Mouse (Mus musculus) spleen, adult 2 months (tissue): Measurements from ENCODE around the gene Brdt. TPM values are rescaled to one million over a fixed set of nuclear protein-coding genes. Genes with fewer than 3 reads are reported as not detected.

Source experiments
- DNase-seq, 2 experiments: peaks; one replicate each; pipeline versions ENCODE4 v3.0.0 to v3.0.0-alpha.2; 2012 to 2021; ENCODE audit warnings: low spot score in 2 of 2, low read depth in 1 of 2
- H3K27ac ChIP-seq: fragments of 200-500 bp; 2 replicates; pipeline ENCODE4 v1.5.1; 2012; ENCODE audit warnings: low read length, inconsistent platforms; ENCODE audit not compliant: insufficient read depth
- H3K27me3 ChIP-seq: fragments of 200-500 bp; 2 replicates; pipeline ENCODE4 v1.6.1; 2012; ENCODE audit warnings: mild to moderate bottlenecking, moderate library complexity, low read length, inconsistent platforms; ENCODE audit not compliant: control insufficient read depth, insufficient read depth
- H3K36me3 ChIP-seq: fragments of 200-500 bp; 2 replicates; pipeline ENCODE4 v1.6.1; 2012; ENCODE audit warnings: mild to moderate bottlenecking, low read length, inconsistent platforms; ENCODE audit not compliant: control insufficient read depth, insufficient read depth
- H3K4me1 ChIP-seq: fragments of 200-500 bp; 2 replicates; pipeline ENCODE4 v1.6.1; 2011; ENCODE audit warnings: inconsistent platforms; ENCODE audit not compliant: control insufficient read depth, insufficient read depth, insufficient read length
- H3K4me3 ChIP-seq: fragments of 200-500 bp; 2 replicates; pipeline ENCODE4 v1.5.1; 2011; ENCODE audit warnings: mild to moderate bottlenecking, inconsistent platforms; ENCODE audit not compliant: insufficient read depth, insufficient read length; ENCODE audit errors: extremely low read depth
- CTCF ChIP-seq: fragments of 200-500 bp; IDR thresholded peaks from 2 replicates; pipeline ENCODE4 v1.5.1; 2011; ENCODE audit warnings: mild to moderate bottlenecking, inconsistent platforms; ENCODE audit not compliant: insufficient read depth, insufficient read length, insufficient replicate concordance; ENCODE audit errors: extremely low read depth
- POLR2A ChIP-seq: fragments of 200-500 bp; IDR thresholded peaks from 2 replicates; pipeline ENCODE4 v1.6.1; 2011; ENCODE audit warnings: low read depth, low read length, inconsistent platforms
- WGBS: fragments of 180-500 bp; shearing (Covaris S2); methylation state at CpG from one replicate; pipeline ENCODE4 v1.1.7; 2018; 5-methylcytosine and 5-hydroxymethylcytosine counted together
- polyA plus RNA-seq: library from polyadenylated mRNA; depleted of rRNA; stranded (reverse); fragments of >200 nt; gene quantifications from 2 replicates; pipeline ENCODE4 v1.2.3, GENCODE M21; 2012

The Brdt gene
- polyA plus RNA-seq, 1 experiment, result 0.39 TPM

DNA sequence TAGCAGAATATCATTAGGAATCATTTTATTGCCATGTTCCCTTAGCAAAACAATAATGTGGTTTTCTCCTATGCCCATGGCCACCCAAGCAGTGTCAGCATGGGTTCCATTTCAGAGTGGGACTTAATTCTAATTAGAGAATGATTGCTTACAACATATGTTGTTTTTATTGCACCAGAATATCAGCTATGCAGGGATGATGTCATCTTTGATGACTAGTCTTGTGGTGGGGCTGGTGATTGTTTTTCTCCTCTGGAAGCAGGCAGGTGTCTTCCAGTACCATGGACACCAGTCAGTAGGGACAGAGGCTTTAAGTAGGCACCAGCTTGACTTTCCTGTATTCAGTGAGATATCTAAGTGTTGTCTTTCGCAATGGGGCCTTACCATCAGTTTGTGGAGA lies 56.8 kb downstream of the Brdt start:
- Histone ChIP-seq H3K27me3 (no peaks in the 10 kb centered on the region), H3K27ac (no peak overlapping the region), H3K4me1 (no peaks in the 10 kb centered on the region), H3K36me3 (no peaks in the 10 kb centered on the region), H3K4me3 (no peak overlapping the region)
- no peak for DNase-seq
- no peak for TF ChIP-seq CTCF
- TF ChIP-seq POLR2A, result no peak
- WGBS, result 96% methylated on average over 1 of the region's 1 CpGs

DNA sequence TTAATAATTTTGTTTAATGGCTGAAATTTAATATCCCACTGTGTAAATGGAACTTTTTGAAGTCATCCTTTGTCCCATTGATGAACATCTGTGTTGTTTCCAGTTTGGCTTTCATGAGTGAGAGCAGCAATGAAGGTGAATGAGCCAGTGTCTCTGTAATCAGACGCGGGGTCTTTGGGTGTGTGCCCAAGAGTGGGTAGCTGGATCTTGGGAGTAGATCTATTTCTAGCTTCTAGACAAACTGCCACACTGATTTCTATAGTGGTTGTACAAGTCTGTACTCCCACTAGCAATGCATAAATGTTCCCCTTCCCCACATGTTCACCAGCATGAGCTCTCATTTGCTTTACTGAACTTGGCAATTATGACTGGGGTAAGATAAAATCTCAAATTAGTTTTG lies 58.4 kb downstream of the Brdt start:
- no peak for DNase-seq
- TF ChIP-seq POLR2A (no peak), CTCF (no peak)
- WGBS, result 100% methylated on average over 2 of the region's 2 CpGs
- H3K27ac ChIP-seq, result no peak overlapping the region
- no peaks in the 10 kb centered on the region for H3K36me3 ChIP-seq
- H3K4me1 ChIP-seq, result no peaks in the 10 kb centered on the region
- no peak overlapping the region for H3K4me3 ChIP-seq
- H3K27me3 ChIP-seq, result no peaks in the 10 kb centered on the region

DNA sequence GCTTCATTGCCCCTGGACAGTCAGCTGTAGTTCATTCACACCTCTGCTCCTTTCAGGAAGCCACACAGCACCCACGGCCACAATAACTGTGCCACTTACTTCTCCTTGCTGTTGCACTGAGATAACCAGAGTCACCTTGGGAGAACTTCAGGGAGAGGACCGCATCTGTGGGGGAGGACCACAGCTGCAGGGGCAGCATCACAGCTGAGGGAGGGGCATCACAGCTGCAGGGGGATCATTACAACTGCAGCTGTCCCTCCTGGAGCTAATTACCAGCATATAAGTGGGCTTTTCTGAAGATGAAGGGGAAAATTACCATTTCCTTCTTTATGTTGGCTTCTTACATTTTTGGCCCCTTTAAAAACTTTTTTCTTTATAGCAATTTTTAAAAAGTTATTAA lies 63.5 kb downstream of the Brdt start:
- no peaks in the 10 kb centered on the region for H3K27me3 ChIP-seq
- H3K36me3 ChIP-seq, result no peaks in the 10 kb centered on the region
- DNase-seq, result no peak
- TF ChIP-seq CTCF (no peak), POLR2A (no peak)
- no peaks in the 10 kb centered on the region for H3K4me1 ChIP-seq
- WGBS, result 47% methylated on average over 2 of the region's 2 CpGs
- no peak overlapping the region for H3K4me3 ChIP-seq
- H3K27ac ChIP-seq, result no peak overlapping the region

DNA sequence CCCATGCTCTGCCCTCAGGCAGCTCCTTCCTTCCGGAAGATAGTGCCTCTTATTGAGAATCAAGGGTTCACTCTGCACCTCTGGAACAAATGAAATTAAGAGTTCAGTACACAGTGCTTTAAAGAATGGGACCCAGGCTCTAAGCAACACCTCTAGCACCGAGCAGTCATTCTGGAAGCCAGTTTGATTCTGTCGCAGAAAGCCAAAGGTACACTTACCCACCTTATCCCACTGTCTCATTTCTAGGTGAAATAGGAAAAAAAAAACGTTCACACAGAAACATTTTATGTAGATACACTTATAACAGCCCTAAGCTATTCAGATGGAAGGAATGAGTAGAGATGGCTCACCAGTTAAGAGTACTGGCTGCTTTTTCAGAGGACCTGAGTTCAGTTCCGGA lies 71.5 kb downstream of the Brdt start, which contains the start of gene Ephx4:
Gene Ephx4, plus strand, starts transcription at position 301 of the 400 bp plus-strand sequence.
- no peak for TF ChIP-seq POLR2A
- Histone ChIP-seq H3K4me1 (peaks cover 4% of the 10 kb centered on the region), H3K36me3 (no peaks in the 10 kb centered on the region), H3K27me3 (peaks cover 9% of the 10 kb centered on the region), H3K4me3 (peak within 1 kb of the TSS; percentile 51), H3K27ac (no peak within 1 kb of the TSS)
- WGBS, result 24% methylated on average over 5 of the region's 5 CpGs
- DNase-seq, result no peak

DNA sequence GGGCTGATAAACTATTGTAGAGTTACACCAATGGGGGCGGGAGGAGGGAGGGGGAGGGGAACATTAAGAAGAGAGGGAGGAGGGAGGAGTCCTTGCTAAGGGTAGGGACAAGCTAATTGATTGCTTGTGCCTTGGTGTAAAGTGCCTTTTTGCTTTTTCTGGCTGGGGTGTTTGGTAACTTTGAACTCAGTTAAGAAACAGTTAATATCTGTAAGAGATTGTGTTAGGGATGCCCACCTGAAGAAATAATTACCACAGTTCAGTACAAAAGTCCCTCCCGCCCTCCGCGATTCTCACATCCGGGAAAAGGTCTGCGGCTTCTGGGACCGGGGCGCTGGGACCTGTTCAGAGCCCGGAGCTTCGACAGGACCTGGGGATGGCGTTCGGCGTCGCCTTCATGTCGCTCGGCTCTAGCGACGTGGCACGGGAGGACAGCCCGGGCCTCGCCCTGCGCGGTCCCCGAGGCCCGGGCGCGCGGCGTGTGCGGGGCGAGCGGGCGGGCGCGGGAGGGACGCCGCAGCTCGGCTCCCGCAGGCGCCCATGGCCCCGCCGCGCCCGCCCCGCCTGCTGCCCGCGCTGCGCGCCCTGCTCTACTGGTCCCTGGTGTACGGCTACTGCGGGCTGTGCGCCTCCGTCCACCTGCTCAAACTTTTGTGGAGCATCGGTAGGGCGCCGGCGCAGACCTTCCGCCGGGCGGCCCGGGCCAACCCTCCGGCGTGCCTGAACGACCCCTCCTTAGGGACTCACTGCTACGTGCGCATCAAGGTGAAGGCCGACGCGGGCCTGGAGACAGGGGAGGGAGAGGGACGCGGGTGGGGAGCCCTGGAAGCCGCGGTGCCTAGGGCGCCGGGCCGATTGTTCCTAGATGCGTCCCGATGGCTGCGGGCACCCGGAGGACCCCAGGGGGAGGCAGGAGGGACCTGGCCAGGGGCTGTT lies 72.3 kb downstream of the Brdt start:
- Histone ChIP-seq H3K27ac (no peak overlapping the region), H3K4me1 (peaks cover 4% of the 10 kb centered on the region), H3K27me3 (peaks cover 9% of the 10 kb centered on the region), H3K4me3 (peak overlapping the region; percentile 51), H3K36me3 (no peaks in the 10 kb centered on the region)
- no peak for DNase-seq
- 2% methylated on average over 68 of the region's 80 CpGs for WGBS
- TF ChIP-seq CTCF (no peak), POLR2A (no peak)

DNA sequence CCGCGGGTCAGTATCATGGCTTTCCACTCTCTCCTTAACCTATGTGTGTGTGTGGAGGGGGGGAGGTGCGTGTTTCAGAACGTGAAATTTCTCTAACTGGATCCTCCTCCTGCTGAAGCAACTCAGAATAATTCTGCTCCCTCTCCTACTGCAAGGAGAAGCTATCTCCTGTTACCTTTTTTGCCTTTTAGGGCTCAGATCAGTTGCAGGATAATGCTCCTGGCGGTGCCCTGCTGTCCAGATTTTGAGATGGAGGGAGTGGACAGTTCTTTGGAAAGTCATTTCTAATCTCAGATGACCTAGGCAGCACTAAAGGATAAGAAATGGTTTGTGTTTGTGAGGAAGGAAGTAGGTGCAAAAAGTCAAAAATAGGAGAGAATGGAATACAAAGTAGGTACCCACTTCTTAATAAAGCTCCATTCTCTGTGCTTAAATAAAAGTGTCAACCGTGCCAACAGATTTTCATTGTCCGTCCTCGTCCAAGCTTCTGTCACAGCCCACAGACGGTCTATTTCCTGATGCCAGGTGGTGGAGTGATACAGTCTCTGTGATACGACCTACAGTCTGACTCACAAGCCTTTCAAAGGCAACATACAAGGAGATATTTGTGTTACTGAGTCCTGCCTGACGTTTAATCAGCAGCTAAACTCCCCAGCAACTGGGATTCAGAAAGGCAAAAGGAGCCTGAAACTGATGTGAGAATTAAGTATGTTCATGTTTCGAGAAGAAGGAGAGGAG lies 73.2 kb downstream of the Brdt start:
- no peaks in the 10 kb centered on the region for H3K36me3 ChIP-seq
- H3K4me3 ChIP-seq, result peak overlapping the region; percentile 41; the same call in 1 of the 2 replicates
- WGBS, result 34% methylated on average over 12 of the region's 12 CpGs
- TF ChIP-seq CTCF (no peak), POLR2A (no peak)
- no peak overlapping the region for H3K27ac ChIP-seq
- no peak for DNase-seq
- peaks cover 9% of the 10 kb centered on the region for H3K27me3 ChIP-seq
- H3K4me1 ChIP-seq, result peaks cover 4% of the 10 kb centered on the region
